Mouse (Mus musculus): ENCODE results near the gene Cul5.

- TF ChIP-seq CTCF (IDR thresholded peaks at IDR 0.05; ENCODE audit: borderline replicate concordance, control insufficient read depth, extremely low read depth, insufficient read depth, low read length, poor library complexity) (no peak), POLR2A (IDR thresholded peaks at IDR 0.05; ENCODE audit: control insufficient read depth, extremely low read depth, insufficient read depth, low read length, poor library complexity) (no peak)
These were observed 35.0 kb downstream of the Cul5 start for GRCm38 (mm10) chr9:53634796-53635195.
